9 mouse cellular contexts compared by ENCODE assay signal in genomic region chr11:113971609-113972516, GRCm38 (mm10).
DNase-seq lines count a peak whose midpoint lies in the region.
"Had no signal": no experiment of that assay in that cellular context is flagged by ENCODE, and none has a peak within 500 bp of the region (broad histone marks: within the 10 kb centered on the region; RNA-seq: fewer than 3 reads in every experiment).

No protein-coding gene starts in this region.

- H3K4me1 ChIP-seq in embryonic facial prominence, embryonic 10.5 days: peaks cover 18% of the 10 kb centered on the region

- H3K36me3 ChIP-seq in embryonic facial prominence, embryonic 10.5 days (replicated peaks): no peaks in the 10 kb centered on the region

- peak; percentile 73 to 81 for DNase-seq in cerebellum, postnatal 10 days
- no peak for DNase-seq in cerebellum, adult 11-12 months
- DNase-seq in brain, embryonic 18.5 days (ENCODE audit: low read depth, low spot score): peak; percentile 69
- peak; percentile 64 for DNase-seq in layer of hippocampus, adult 11-12 months (ENCODE audit: low spot score)
- DNase-seq in left cerebral cortex, postnatal 4 days: peak; percentile 82
- DNase-seq in T-cell, adult 2 months (ENCODE audit: low spot score): no peak
- DNase-seq in urinary bladder, postnatal 25 days (ENCODE audit: low spot score): no peak
- DNase-seq in embryonic facial prominence, embryonic 10.5 days (ENCODE audit: low spot score): no peak

- no peak overlapping the region for H3K27ac ChIP-seq in embryonic facial prominence, embryonic 10.5 days (replicated peaks)
- H3K27ac ChIP-seq: liver, embryonic 12.5 days had no signal

- intact Hi-C loops in left cerebral cortex, postnatal 4 days (cut with DNase I): no loop called here

- no peaks in the 10 kb centered on the region for H3K27me3 ChIP-seq in embryonic facial prominence, embryonic 10.5 days (replicated peaks; ENCODE audit: low read depth, poor library complexity, severe bottlenecking)
- H3K27me3 ChIP-seq: liver, embryonic 12.5 days had no signal

- H3K9me3 ChIP-seq in embryonic facial prominence, embryonic 10.5 days: peaks cover 44% of the 10 kb centered on the region

- 88% methylated on average over 19 of the region's 19 CpGs for WGBS in embryonic facial prominence, embryonic 10.5 days

- H3K4me3 ChIP-seq in embryonic facial prominence, embryonic 10.5 days: no peak overlapping the region
- H3K4me3 ChIP-seq: liver, embryonic 12.5 days had no signal

Comparison
In these comparisons a context has a peak if more than half of its experiments do, and no peak if none do; other contexts are left out.
1. DNase-seq: peak in cerebellum, postnatal 10 days (2 of 2), brain, embryonic 18.5 days (single experiment), layer of hippocampus, adult 11-12 months (single experiment) and left cerebral cortex, postnatal 4 days (single experiment); none in cerebellum, adult 11-12 months (single experiment), T-cell, adult 2 months (single experiment), urinary bladder, postnatal 25 days (single experiment) and embryonic facial prominence, embryonic 10.5 days (single experiment).